Mouse (Mus musculus) heart, postnatal 36 days (tissue): ENCODE data around the gene Lims1. TPM values are rescaled to one million over a fixed set of nuclear protein-coding genes. Genes with fewer than 3 reads are reported as not detected.
"Not testable (repeated sequence)": the region's sequence is repeated elsewhere in the genome, so short reads cannot be mapped to it uniquely, and the experiment has no call there.

Experiments used
- DNase-seq, 2 experiments: peaks; one replicate each; pipeline ENCODE4 v3.0.0; 2021 to 2022
- intact Hi-C: fragments of 180-260 bp; cut with DNase I; formaldehyde crosslinking; loops from one replicate; pipeline ENCODE4 v1.15.1; 2025
- total RNA-seq, 2 experiments: library from RNA; stranded (reverse); gene quantifications; 2 replicates each; pipeline ENCODE4 v1.2.3; 2021

Lims1 gene
- 100 to 1,000 TPM; 159 to 186 TPM for total RNA-seq

- intact Hi-C loops = no loop called here
- peak; percentile 99 for DNase-seq
Observed at GRCm38 (mm10) chr10:58323028-58323991, at the start of gene Lims1. Gene Lims1 (plus strand): TSS chr10:58323466.

GRCm38 (mm10) chr10:58282238-58282637 lies 41.0 kb upstream of the Lims1 start:
- intact Hi-C loops = no loop called here
- DNase-seq = no peak

GRCm38 (mm10) chr10:58290742-58291141 lies 32.5 kb upstream of the Lims1 start:
- DNase-seq = no peak
- intact Hi-C loops = no loop called here

GRCm38 (mm10) chr10:58294246-58294645 lies 29.0 kb upstream of the Lims1 start:
- DNase-seq = no peak
- intact Hi-C loops = no loop called here

- DNase-seq = no peak
- intact Hi-C loops = no loop called here
Observed at GRCm38 (mm10) chr10:58295605-58296004, 27.7 kb upstream of the Lims1 start.

GRCm38 (mm10) chr10:58304996-58305395 lies 18.3 kb upstream of the Lims1 start:
- DNase-seq = no peak
- intact Hi-C loops = no loop called here

- intact Hi-C loops = no loop called here
- no peak for DNase-seq
Observed at GRCm38 (mm10) chr10:58306897-58307296, 16.4 kb upstream of the Lims1 start.

- intact Hi-C loops = no loop called here
Observed at GRCm38 (mm10) chr10:58310791-58311190, 12.5 kb upstream of the Lims1 start.

GRCm38 (mm10) chr10:58312887-58313286 lies 10.4 kb upstream of the Lims1 start:
- no peak for DNase-seq
- intact Hi-C loops = no loop called here

More at GRCm38 (mm10) chr10:58310791-58311190, 12.5 kb upstream of the Lims1 start:
- DNase-seq = no peak

GRCm38 (mm10) chr10:58320881-58321280 lies 2.4 kb upstream of the Lims1 start:
- intact Hi-C loops = loop anchor here (2.0 kb wide), 1 partner anchor 22 kb away; no protein-coding TSS in a partner anchor
- no peak for DNase-seq

- intact Hi-C loops = no loop called here
- DNase-seq = no peak
Observed at GRCm38 (mm10) chr10:58322361-58323027, 772 bp upstream of the Lims1 start.

- intact Hi-C loops = no loop called here
- no peak for DNase-seq
Observed at GRCm38 (mm10) chr10:58326271-58326670, 3.0 kb downstream of the Lims1 start.

- DNase-seq, intact Hi-C loops: not testable (repeated sequence)
Observed at GRCm38 (mm10) chr10:58327836-58328235, 4.6 kb downstream of the Lims1 start.

- intact Hi-C loops = no loop called here
- DNase-seq = no peak
Observed at GRCm38 (mm10) chr10:58328517-58329108, 5.3 kb downstream of the Lims1 start.

- intact Hi-C loops = no loop called here
- no peak for DNase-seq
Observed at GRCm38 (mm10) chr10:58330635-58331034, 7.4 kb downstream of the Lims1 start.

- intact Hi-C loops = no loop called here
- no peak for DNase-seq
Observed at GRCm38 (mm10) chr10:58331741-58332140, 8.5 kb downstream of the Lims1 start.

GRCm38 (mm10) chr10:58333414-58333813 lies 10.1 kb downstream of the Lims1 start:
- intact Hi-C loops = no loop called here
- no peak for DNase-seq

GRCm38 (mm10) chr10:58336156-58336555 lies 12.9 kb downstream of the Lims1 start:
- DNase-seq = no peak
- intact Hi-C loops = no loop called here

GRCm38 (mm10) chr10:58337091-58337490 lies 13.8 kb downstream of the Lims1 start:
- DNase-seq, intact Hi-C loops: not testable (repeated sequence)

GRCm38 (mm10) chr10:58338590-58338989 lies 15.3 kb downstream of the Lims1 start:
- no peak for DNase-seq
- intact Hi-C loops = no loop called here

- intact Hi-C loops = loop anchor here (2.0 kb wide), 1 partner anchor 17 kb away; no protein-coding TSS in a partner anchor
- peak; percentile 43 to 52 for DNase-seq
Observed at GRCm38 (mm10) chr10:58341685-58342084, 18.4 kb downstream of the Lims1 start.
